Mouse (Mus musculus) lung, postnatal 0 days (tissue): Measurements from ENCODE around the gene St6galnac3.

Experiments
- CTCF ChIP-seq: IDR thresholded peaks from 2 replicates; pipeline ENCODE4 v1.5.1; 2016; ENCODE audit warnings: antibody characterized with exemption, mild to moderate bottlenecking
- EP300 ChIP-seq: IDR thresholded peaks from 2 replicates; pipeline ENCODE4 v1.6.1; 2016; ENCODE audit warnings: antibody characterized with exemption, mild to moderate bottlenecking, control low read depth

- TF ChIP-seq CTCF, result no peak
- no peak for TF ChIP-seq EP300
Measured at GRCm38 (mm10) chr3:153556621-153557020, 168.4 kb downstream of the St6galnac3 start.
